9 mouse cellular contexts compared by ENCODE assay signal in genomic region chr7:16974018-16974417, GRCm38 (mm10). TPM values are rescaled to one million over a fixed set of nuclear protein-coding genes. Genes with fewer than 3 reads are reported as not detected.
DNase-seq lines count a peak whose midpoint lies in the region; ATAC-seq lines count a peak whose summit lies in the region.
"Had no signal": no experiment of that assay in that cellular context is flagged by ENCODE, and none has a peak within 500 bp of the region (broad histone marks: within the 10 kb centered on the region; RNA-seq: fewer than 3 reads in every experiment).

No protein-coding gene starts in this region.

- no peak overlapping the region for H3K4me3 ChIP-seq in liver, embryonic 12.5 days
- H3K4me3 ChIP-seq: midbrain, embryonic 12.5 days had no signal

- no peak overlapping the region for H3K27ac ChIP-seq in liver, embryonic 12.5 days
- H3K27ac ChIP-seq: midbrain, embryonic 12.5 days had no signal

- WGBS in liver, embryonic 12.5 days (ENCODE audit: insufficient replicate concordance), result 36% methylated on average over 6 of the region's 6 CpGs

- peaks cover 20% of the 10 kb centered on the region for H3K4me1 ChIP-seq in liver, embryonic 12.5 days
- H3K4me1 ChIP-seq: midbrain, embryonic 12.5 days had no signal

- intact Hi-C loops in heart, postnatal 10 days (cut with DNase I), result no loop called here

- no peaks in the 10 kb centered on the region for H3K9me3 ChIP-seq in liver, embryonic 12.5 days (replicated peaks)

- no peak overlapping the region for H3K4me2 ChIP-seq in liver, embryonic 12.5 days
- H3K4me2 ChIP-seq: midbrain, embryonic 12.5 days had no signal

- no peak for ATAC-seq in liver, embryonic 12.5 days

- no peaks in the 10 kb centered on the region for H3K27me3 ChIP-seq in liver, embryonic 12.5 days (replicated peaks)
- H3K27me3 ChIP-seq: midbrain, embryonic 12.5 days had no signal

- DNase-seq in liver, result peak; percentile 26
- DNase-seq in fat pad, adult 2 months (ENCODE audit: extremely low read depth, low read depth, low spot score), result peak; percentile 14
- peak; percentile 71 to 74 for DNase-seq in heart, postnatal 10 days
- peak; percentile 85 for DNase-seq in skeletal muscle tissue, adult 2 months (ENCODE audit: low read depth, low spot score)
- no peak for DNase-seq in right cerebral cortex, postnatal 10 days (ENCODE audit: low spot score in 2 of 2)
- DNase-seq in natural killer cell, adult 2 months (ENCODE audit: low spot score in 2 of 2), result no peak
- DNase-seq: kidney, postnatal 36 days had no signal

- H3K9ac ChIP-seq in liver, embryonic 12.5 days, result no peak overlapping the region
- H3K9ac ChIP-seq: midbrain, embryonic 12.5 days had no signal

- no peaks in the 10 kb centered on the region for H3K36me3 ChIP-seq in liver, embryonic 12.5 days
- H3K36me3 ChIP-seq: midbrain, embryonic 12.5 days had no signal

RNA-seq across cellular contexts. Expression of gene Gm42372, which starts 8.9 kb away (rescaled TPM):
- polyA plus RNA-seq in liver, embryonic 12.5 days (2016; fragmentation: Nextera tagmentation; extraction: Ambion mirVana), result 0.07 TPM in 2 replicates
- under 1 TPM in 1 of 2 experiments, not detected in 1; 0.10 TPM for total RNA-seq in heart, postnatal 10 days (2021)

RNA-seq across cellular contexts. Expression of gene Pnmal1, which starts 14.5 kb away (rescaled TPM):
- polyA plus RNA-seq in liver, embryonic 12.5 days (2016; fragmentation: Nextera tagmentation; extraction: Ambion mirVana), result 0.05 and 0.08 TPM in 2 replicates
- not detected for total RNA-seq in heart, postnatal 10 days (2021)

RNA-seq across cellular contexts. Expression of gene Ccdc8, which starts 18.5 kb away (rescaled TPM):
- 3.8 and 3.9 TPM in 2 replicates for polyA plus RNA-seq in liver, embryonic 12.5 days (2016; fragmentation: Nextera tagmentation; extraction: Ambion mirVana)
- total RNA-seq in heart, postnatal 10 days (2021), result 10 to 100 TPM; 15.6 to 18.0 TPM

RNA-seq across cellular contexts. Expression of gene Pnmal2, which starts 29.5 kb away (rescaled TPM):
- 0.41 and 0.75 TPM in 2 replicates for polyA plus RNA-seq in liver, embryonic 12.5 days (2016; fragmentation: Nextera tagmentation; extraction: Ambion mirVana)
- 1 to 10 TPM; 5.0 to 5.2 TPM for total RNA-seq in heart, postnatal 10 days (2021)

RNA-seq across cellular contexts. Expression of gene Calm3, which starts 50.1 kb away (rescaled TPM):
- 91.2 and 94.4 TPM in 2 replicates for polyA plus RNA-seq in liver, embryonic 12.5 days (2016; fragmentation: Nextera tagmentation; extraction: Ambion mirVana)
- 100 to 1,000 TPM; 252 to 262 TPM for total RNA-seq in heart, postnatal 10 days (2021)

Comparison
In these comparisons a context has a peak if more than half of its experiments do, and no peak if none do; other contexts are left out.
1. DNase-seq: peak in liver (single experiment), fat pad, adult 2 months (single experiment), heart, postnatal 10 days (2 of 2) and skeletal muscle tissue, adult 2 months (single experiment); none in right cerebral cortex, postnatal 10 days (0 of 2) and natural killer cell, adult 2 months (0 of 2).